Mouse (Mus musculus) adrenal gland, postnatal 10 days (tissue): Measurements from ENCODE around the gene Coro1a. TPM values are rescaled to one million over a fixed set of nuclear protein-coding genes. Genes with fewer than 3 reads are reported as not detected.
A peak's percentile ranks its signal among the peaks of the same experiment; 100 is the strongest.
"Not testable (repeated sequence)": the region's sequence is repeated elsewhere in the genome, so short reads cannot be mapped to it uniquely, and the experiment has no call there.

Experiments
- DNase-seq: peaks from one replicate; pipeline ENCODE4 v3.0.0; 2021; ENCODE audit warnings: mixed read lengths
- long read RNA-seq, 2 experiments: library from polyadenylated mRNA; stranded (forward); transcript quantifications; one replicate each; pipeline ENCODE4 v2.0.0; 2021
- total RNA-seq, 2 experiments: library from RNA; stranded (reverse); gene quantifications; 2 replicates each; pipeline ENCODE4 v1.2.3; 2021

Coro1a gene
- total RNA-seq: 10 to 100 TPM; 36.1 to 39.3 TPM
- long read RNA-seq, experiment 1, transcript Coro1a-201 (11 exons, 1,660 nt): major isoform, 19 of 32 reads
- long read RNA-seq, experiment 1, partial matches to known transcripts: 5 of 32 reads
- long read RNA-seq, experiment 1, other reads (novel, unspliced or antisense): 8 of 32 reads
- long read RNA-seq, experiment 2, transcript Coro1a-201 (11 exons, 1,660 nt): major isoform, 7 of 9 reads
- long read RNA-seq, experiment 2, partial matches to known transcripts: 0 of 9 reads
- long read RNA-seq, experiment 2, other reads (novel, unspliced or antisense): 2 of 9 reads

DNA sequence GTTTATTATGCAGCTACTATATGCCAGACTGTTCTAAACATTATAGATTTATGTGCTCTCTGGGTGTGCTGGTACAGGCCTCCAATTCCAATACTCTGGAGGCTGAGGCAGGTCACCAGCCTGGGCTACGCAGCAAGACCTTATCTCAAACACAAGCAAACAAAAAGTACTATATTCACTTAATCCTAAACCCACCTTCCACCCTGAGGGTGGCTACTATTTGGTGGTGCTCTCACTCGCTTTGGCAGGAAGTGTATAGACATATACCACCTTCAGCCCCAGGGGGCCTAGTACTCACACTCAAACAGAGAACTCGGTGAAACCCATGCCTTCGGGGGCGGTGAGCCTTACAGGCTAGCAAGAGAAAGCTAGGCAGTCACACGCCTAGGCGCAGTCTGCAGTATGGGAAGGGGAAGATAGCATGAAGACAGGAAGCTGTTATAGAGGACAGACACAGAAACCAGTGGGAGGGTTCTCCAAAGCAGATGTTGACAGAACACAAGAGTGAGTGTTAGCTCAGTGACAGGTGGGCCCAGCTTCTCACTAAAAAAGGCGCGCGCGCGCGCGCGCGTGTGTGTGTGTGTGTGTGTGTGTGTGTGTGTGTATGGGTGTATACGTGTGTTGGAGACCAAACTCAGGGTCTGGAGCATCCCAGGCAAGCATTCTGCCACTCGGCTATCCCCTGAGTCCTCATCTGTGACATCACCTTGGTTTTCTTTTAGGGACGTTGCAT lies at the start of gene Coro1a:
Coro1a (minus strand) TSS at position 346 of the 733 bp plus-strand sequence.
- DNase-seq: no peak

DNA sequence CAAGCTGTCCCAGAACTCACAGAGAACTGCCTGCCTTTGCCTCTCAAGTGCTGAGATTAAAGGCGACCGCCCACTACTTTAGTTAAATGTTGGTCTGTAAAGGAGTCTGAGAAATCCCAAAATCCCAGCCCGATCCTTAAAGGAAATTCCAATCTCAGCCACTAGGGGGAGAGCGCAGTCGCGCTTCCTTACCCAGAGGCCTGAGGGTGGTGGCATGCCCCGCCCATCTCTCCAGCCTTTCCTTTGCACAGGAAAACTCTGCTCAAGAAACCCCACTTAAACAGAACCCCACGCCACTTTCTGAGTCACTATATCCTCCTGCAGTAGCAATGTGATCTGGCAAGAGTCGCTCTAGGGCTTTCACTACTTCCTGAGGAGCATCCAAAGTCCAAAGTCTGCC lies 47.3 kb upstream of the Coro1a start:
- peak; percentile 84 for DNase-seq

DNA sequence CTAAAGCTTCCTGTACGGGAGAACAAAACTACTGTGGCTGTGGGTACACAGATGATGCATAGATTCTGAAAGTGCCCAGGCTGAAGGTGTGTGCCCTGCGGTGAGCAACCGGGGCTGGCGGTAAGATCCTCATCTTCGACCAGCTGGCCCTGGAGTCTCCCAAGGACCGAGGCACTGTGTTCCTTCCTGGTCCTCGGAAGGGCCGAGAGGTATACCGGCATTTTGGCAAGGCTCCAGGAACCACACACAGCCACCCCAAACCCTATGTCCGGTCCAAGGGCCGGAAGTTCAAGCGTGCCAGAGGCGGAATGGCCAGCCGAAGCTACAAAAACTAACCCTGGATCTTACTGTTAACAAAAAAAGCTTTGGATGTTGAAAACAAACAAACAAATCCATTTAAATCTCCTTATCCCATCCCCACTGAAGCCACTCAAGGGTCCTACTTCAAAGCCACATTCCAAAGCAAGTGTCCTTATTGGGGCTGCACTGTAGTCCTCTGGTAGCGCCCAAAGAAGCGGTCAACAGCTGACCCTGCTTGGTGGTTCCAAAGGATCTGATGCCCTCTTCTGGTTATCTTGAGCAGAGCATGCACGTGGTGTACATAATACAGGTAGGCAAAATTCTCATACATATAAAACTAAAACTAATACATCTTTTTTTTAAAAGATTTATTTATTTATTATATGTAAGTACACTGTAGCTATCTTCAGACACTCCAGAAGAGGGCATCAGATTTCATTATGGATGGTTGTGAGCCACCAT lies 42.2 kb upstream of the Coro1a start:
- no peak for DNase-seq

DNA sequence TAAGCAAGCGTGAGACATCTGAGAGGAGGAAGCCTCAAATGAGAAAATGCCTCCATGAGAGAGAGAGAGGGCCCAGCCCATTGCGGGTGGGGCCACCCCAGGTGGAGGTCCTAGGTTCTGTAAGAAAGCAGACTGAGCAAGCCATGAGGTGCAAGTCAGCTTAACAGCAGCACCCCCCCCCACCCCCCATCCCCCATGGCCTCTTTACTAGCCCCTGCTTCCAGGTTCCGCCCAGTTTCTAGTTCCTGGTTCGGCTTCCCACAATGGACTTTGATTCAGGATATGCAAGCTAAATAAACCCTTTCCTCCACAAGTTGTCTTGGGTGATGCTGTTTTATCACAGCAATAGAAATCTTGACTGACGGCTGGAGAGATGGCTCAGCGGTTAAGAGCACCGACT lies 41.2 kb upstream of the Coro1a start:
- no peak for DNase-seq

DNA sequence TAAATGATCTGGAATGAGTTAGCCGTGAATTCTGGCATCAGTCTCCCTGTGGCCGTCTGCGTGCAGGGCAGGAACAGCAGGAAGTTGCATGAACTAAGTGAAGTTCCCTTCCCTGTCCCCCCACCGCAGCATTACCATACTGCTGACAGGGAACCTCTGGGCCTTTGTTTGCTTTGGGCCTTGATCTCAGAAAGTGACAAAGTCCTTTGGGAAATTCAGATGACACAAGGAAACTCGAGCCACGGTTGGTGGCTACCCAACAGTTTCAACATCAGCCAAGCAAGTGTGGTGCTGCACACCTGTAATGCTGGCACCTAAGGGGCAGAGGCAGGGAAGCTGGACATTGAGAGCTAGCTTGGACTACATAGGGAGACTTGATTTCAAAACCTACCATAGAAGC lies 39.2 kb upstream of the Coro1a start:
- DNase-seq: no peak

DNA sequence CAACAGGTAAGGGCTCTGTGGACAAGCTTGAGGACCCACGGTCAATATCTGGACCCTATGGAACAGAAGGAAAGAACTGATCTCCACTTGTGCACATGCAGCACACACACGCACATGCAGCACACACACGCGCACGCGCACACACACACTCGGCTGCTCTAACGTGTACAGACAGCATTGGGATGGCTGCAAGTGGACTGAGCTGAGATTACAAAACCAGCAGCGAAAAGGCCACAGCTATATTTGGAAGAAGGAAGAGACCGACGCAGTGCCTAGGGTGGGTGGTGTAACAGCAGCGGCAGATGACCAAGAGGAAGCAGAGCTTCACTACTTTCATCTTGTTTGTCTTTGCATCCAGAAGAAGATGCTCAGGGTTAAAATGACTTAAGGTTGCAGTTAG lies 38.5 kb upstream of the Coro1a start:
- no peak for DNase-seq

DNA sequence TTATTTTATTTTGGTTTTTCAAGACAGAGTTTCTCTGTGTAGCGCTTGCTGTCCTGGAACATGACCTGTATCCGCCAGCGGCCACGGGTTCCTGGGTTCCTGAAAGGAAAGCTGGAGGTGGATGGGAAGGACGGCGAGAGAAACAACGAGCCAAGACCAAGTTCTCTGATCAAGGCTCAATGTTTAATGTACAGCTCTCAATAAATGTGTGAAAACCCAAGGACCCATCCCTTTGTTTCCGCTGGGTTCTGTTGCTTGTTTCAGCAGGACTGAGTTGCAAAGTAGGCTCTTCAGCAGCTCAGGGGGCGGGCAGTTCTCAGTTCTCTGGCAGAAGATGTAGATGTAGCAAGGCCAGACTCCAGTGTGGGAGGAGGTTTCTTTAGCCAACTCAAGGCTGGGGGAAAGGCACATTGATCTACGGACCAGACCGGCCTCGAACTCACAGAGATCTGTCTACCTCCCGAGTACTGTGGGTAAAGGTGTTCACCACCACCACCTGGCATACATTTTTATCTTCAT lies 34.4 kb upstream of the Coro1a start:
- DNase-seq: no peak

DNA sequence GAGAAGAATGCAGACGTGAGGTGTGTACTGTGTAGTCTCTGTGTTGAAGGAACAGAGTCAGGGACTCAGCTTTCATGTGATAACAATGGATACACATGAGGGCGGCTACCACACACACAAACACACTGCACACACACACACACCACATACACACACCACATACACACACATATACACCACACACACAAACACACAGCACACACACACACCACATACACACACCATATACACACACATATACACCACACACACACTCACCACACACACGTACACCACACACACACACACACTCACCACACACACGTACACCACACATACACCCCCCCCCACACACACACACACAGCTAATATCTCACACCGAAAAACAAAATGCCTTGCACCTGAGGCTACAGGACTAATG lies 33.9 kb upstream of the Coro1a start:
- no peak for DNase-seq

DNA sequence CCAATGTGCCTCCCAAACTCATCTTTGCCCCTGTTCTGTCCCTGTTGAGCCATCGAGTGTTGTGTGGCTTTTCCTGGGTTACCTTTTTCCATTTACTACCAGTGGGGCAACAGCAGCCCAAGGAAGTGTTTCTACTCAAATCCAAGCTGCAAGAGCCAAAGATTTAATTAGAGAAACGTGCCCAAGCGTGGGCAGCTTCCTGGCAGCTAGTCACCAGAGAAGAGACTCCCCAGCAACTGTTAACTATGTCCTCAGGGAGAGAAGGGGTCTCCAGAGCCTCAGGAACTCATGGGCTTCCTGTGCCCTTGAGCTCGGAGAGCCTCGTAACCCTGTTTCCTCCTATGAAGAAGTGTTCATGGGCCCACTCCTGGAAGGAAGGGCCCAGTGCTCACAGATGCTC lies 33.4 kb upstream of the Coro1a start:
- DNase-seq: no peak

DNA sequence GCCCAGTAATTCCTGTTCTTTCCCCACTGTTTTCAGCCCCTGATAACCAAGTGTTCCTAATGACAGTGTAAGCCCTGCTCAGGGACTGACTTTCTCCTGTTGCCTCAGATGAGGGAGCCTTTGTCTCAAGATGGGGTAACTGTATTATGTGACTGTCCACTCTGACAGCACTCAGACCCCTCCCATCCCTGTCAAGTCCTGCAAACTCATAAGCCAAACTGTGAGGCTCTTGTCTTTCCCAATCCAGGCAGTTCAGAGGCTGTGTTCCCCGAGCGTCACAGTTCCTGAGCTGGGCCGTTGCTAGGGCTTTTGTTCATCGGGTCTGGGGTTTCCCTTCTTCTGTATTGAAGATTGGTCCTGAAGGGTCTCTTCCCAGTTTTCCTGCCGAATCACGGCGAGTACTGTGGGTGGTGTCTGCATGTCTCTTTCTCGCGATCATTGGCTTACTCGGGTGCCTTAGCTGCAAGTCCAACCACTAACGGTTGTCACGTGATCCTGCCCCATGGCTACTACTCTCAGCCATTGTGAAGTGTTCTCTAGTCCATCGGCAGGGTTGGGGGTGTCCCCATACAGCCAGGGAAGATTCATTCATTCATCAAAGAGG lies 32.6 kb upstream of the Coro1a start:
- no peak for DNase-seq

DNA sequence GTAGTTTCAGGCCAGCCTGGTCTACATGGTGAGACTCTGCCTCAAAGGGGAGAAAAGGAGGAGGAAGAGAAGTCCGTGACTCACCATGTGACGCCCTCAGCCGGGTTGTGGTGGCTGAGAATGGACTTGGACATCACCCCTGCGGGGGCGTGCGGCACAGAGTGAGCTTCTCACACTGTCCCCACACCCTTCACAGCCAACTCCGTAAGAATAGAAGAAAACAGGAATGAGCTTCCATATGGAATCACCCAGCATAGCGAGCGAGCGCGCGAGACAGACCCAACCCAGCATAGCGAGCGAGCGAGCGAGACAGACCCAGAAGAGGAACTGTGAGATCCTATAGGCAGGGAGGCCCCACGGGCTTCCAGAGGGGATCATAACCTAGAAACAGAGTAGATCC lies 32.0 kb upstream of the Coro1a start:
- DNase-seq: no peak

DNA sequence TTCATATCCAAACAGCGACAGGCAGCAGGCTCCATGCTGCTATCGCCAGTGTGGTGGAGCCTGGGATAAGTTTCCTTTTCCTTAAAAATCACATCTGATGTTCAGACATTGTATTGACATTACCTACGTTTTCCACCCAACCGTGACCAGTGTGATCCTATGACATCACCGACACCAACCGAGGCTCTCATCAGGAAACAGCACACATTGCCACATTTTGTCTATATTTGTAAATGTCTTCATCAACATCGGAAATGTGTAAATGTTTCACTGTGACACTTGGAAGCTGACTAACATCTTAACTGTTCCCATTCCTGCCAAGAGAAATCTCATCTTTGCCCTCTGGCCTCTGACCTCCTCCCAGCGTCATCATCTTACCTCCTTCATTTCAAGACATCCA lies 28.5 kb upstream of the Coro1a start:
- no peak for DNase-seq

DNA sequence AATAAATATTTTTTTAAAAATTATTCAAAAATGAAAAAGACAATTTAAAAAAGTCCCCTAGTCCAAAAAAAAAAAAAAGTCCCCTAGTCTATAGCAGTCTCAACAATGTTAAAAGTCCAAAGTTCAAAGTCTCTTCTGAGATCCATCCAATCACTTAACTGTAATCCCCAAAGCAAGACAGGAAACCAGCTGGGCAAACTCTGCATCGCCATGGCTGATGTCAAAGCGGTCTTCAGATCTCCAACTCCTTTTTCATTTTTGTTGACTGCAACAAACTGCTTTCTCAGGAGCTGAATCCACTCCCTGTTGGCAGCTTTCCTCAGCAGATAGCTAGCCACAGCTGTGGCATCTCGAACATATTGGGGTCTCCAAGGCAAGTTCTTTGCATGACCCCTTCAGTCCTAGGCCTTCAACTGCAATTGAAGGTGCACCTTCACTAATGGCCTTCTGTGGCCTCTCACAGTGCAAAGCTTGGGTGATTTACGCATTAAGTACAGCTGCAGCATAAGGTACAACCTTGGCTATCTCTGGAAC lies 22.7 kb upstream of the Coro1a start:
- DNase-seq: not testable (repeated sequence)

DNA sequence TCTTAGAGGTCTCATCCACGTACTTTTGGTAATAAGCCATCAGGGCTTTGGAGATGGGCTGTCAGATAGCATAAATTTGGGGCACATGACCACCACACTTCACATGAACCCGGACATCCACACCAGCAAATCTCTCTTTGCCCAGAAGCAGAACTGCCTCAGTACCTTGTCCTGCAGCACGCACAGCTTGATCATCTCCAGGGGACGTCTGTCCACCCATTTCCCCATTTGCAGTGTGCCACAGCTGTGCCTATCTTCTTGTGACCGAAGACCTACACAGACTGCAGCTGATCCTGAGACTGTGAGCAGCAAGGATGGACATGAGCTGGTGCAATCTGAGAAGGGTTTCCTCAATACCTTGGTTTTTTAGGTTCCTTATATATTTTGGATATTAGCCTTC lies 18.1 kb upstream of the Coro1a start:
- DNase-seq: no peak

DNA sequence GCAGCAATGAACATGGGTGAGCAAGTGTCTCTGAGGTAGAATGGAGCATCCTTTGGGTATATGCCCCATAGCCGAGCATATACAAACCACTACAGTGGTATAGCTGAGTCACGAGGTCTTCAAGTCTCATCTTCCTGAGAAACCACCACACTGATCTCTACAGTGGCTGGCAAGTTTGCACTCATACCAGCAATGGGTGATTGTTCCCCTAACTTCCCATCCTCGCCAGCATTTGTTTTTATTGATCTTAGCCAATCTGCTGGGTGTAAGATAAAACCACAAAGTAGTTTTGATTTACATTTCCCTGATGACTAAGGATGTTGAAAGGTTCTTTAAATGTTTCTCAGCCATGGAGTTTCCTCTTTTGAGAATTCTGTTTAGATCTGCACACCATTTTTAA lies 17.5 kb upstream of the Coro1a start:
- DNase-seq: no peak

DNA sequence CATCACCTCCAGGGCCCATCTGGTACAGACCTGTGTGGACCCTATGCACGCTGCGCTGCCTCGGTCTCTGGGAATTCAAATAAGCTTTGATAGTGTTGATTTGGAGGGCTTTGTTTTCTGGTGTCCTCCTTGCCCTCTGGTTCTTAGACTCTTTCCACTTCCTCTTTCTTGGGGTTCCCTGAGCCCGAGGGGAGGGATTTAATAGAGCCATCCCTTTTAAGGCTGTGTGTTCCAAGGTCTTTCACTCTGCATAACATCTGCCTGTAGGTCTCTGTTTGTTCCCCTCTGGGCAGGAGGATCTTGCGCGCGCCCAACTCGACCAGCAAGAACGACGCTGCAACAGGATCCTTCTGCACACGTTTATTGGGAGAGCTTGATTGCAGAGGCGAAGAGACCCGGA lies 14.0 kb upstream of the Coro1a start:
- DNase-seq: no peak

DNA sequence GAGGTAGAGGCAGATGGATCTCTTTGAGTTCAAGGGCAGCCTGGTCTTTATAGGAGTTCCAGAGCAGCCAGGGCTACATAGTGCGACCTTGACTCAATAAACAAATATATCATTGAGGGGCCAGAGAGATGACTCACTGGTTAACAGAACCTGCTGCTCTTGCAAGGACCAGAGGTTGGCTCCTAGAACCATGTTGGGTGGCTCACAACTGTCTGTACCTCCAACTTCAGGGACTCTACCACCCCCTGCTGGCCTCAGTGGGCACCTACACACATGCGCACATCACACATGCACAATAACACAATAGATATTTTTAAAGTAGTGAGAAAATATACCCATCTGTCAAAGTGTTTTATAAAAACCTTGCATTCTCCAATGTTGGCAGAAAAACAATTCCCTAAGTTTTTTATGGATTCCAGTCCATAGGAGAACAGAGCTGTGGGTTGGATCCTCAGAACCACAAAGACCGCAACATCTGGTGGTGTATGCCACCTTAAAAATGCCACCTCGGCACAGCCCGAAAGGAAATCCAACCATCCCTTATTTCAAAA lies 11.3 kb upstream of the Coro1a start:
- peak; percentile 6 for DNase-seq

DNA sequence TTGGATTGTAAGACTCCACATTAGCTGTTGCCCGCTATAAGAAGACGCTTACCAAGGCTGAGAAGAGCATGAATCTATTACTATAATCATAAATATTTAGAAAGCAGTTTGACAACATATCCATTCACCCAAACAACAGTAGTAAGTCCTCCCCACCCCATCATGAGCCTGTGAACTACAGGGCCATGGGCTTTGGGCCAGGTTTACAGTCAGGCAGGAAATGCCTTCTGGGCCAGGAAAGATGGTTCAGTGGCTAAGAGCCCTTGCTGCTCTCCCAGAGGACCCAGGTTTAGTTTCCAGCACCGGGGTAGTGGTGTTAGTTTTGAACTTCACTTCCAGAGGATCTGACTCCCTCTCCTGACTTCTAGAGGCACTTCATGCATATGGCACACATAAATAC lies 10.0 kb upstream of the Coro1a start:
- DNase-seq: no peak

DNA sequence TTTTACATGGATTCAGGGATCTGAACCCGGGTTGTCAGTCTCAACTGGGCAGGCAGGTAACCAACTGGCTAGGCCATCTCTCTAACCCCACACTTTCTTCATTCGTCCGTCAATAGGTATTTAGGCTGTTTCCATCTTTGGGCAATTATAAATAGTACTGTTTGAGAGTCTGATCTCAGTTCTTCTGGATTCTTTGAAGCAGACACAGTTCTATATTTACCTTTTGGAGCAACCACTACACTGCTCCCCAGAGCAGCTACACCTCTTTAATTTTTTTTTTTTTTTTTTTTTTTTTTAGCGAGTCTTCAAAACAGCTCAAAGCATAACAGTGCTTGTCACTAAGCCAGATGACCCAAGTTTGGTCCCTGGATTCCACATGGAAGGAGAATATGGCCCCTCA lies 8.1 kb upstream of the Coro1a start:
- DNase-seq: no peak

DNA sequence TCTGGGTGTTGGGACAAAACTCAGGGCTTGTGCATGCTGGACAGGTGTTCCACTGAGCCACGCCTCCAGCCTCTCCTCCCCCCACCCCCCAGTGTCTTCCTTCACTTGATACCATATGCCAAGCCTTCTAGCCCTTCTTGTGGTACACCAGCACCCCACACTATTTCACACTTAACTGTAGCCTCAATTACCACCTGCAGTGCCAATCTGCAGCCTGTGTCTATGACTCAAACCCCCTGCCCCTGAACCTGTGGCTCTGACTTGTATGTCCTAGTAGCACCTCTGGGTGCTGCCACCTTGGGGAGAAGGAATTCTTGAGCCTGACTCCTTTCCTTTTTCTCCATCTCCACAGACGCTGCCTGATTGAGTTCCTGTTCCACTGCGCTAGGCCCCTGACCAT lies 4.3 kb upstream of the Coro1a start:
- DNase-seq: no peak

DNA sequence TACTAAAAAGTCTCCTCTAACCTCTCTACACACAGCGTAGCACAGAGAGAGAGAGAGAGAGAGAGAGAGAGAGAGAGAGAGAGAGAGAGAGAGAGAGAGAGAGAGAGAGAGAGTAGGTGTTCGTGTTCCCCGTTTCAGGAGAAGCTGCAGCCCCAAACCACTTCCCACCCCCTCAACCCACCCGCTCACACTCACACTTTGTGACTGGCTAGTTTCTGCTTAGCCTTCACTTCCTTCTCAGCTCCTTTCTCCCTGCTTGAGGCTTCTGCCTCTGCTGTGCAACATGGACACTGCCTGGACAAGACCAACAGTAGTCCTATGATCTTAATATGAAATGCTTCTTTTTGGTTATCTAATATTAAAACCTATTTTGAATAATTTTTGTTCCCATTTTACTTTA lies 2.7 kb upstream of the Coro1a start:
- no peak for DNase-seq
